Mouse (Mus musculus) neural tube, embryonic 11.5 days (tissue): ENCODE results near the gene Ncapd2. TPM values are rescaled to one million over a fixed set of nuclear protein-coding genes. Genes with fewer than 3 reads are reported as not detected.

Experiments used
- ATAC-seq: fragments of 200-750 bp; cut with Nextera tagmentation; 2 replicates; pipeline ENCODE4 v1.8.0; 2017; ENCODE audit warnings: moderate number of reproducible peaks, mild to moderate bottlenecking, moderate TSS enrichment, moderate library complexity; ENCODE audit not compliant: insufficient read depth, low FRiP score, low TSS enrichment
- DNase-seq: peaks from one replicate; pipeline ENCODE4 v3.0.0-alpha.2; 2015; ENCODE audit warnings: low spot score
- H3K27ac ChIP-seq: fragments of 300-500 bp; sonication (generic); 2 replicates; pipeline ENCODE4 v1.5.1; 2014; ENCODE audit warnings: low read depth, mild to moderate bottlenecking, low read length
- H3K27me3 ChIP-seq: fragments of 300-500 bp; sonication (generic); 2 replicates; pipeline ENCODE4 v1.6.1; 2014; ENCODE audit warnings: mild to moderate bottlenecking, low read length, mixed read lengths; ENCODE audit not compliant: control insufficient read depth, insufficient read depth
- H3K36me3 ChIP-seq: fragments of 300-500 bp; sonication (generic); 2 replicates; pipeline ENCODE4 v1.6.1; 2014; ENCODE audit warnings: mild to moderate bottlenecking, low read length, moderate library complexity, mixed read lengths; ENCODE audit not compliant: control insufficient read depth, insufficient read depth
- H3K4me1 ChIP-seq: fragments of 300-500 bp; sonication (generic); 2 replicates; pipeline ENCODE4 v1.6.1; 2014; ENCODE audit warnings: low read length, mixed read lengths; ENCODE audit not compliant: control insufficient read depth, insufficient read depth
- H3K4me2 ChIP-seq: fragments of 300-500 bp; sonication (generic); 2 replicates; pipeline ENCODE4 v1.6.1; 2014; ENCODE audit warnings: low read depth, mild to moderate bottlenecking, moderate library complexity
- H3K4me3 ChIP-seq: fragments of 300-500 bp; sonication (generic); 2 replicates; pipeline ENCODE4 v1.5.1; 2014; ENCODE audit warnings: low read depth, low read length
- H3K9ac ChIP-seq: fragments of 300-500 bp; sonication (generic); 2 replicates; pipeline ENCODE4 v1.6.1; 2014; ENCODE audit warnings: mild to moderate bottlenecking, low read length
- H3K9me3 ChIP-seq: fragments of 300-500 bp; sonication (generic); 2 replicates; pipeline ENCODE4 v1.6.1; 2016; ENCODE audit warnings: low read length; ENCODE audit not compliant: control insufficient read depth
- WGBS: fragments of 180-500 bp; shearing (Covaris S2); extraction: QIAGEN DNeasy Blood & Tissue Kit; methylation state at CpG from one replicate; pipeline ENCODE4 v1.1.7; 2014; 5-methylcytosine and 5-hydroxymethylcytosine counted together
- polyA plus RNA-seq: library from polyadenylated mRNA; unstranded; fragments of >200 nt; fragmentation: Nextera tagmentation; extraction: Ambion mirVana; gene quantifications from 2 replicates; pipeline ENCODE4 v1.2.1, GENCODE M21; 2014

Ncapd2 gene
- polyA plus RNA-seq, 1 experiment from 2014 or later = 137 TPM

DNA sequence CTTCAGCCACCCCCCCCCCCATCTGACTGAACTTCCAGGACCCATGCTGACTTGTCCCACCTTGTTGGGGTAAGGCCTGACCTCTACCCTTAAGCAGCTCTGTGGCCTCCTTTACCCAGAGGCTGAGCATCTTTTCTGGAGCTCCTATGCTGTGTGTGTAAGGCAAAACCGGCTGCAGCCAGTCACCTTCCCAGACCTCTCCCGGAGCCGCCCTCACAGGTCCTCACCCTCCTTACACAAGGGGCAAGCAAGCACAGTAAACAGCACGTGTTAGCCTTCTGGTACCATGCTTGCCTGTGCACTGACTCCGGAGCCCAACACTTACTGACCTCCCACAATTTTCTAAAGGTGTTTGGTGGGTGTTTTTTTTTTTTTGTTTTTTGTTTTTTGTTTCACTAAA is 16.0 kb downstream of the Ncapd2 start:
- ATAC-seq (no peak), DNase-seq (no peak)
- Histone ChIP-seq H3K27ac (no peak overlapping the region), H3K27me3 (no peaks in the 10 kb centered on the region), H3K4me1 (no peaks in the 10 kb centered on the region), H3K36me3 (peaks cover 66% of the 10 kb centered on the region), H3K9me3 (no peaks in the 10 kb centered on the region), H3K9ac (no peak overlapping the region), H3K4me2 (no peak overlapping the region), H3K4me3 (no peak overlapping the region)
- 94% methylated on average over 5 of the region's 5 CpGs for WGBS

- Histone ChIP-seq H3K4me2 (no peak overlapping the region), H3K27ac (no peak overlapping the region), H3K9me3 (no peaks in the 10 kb centered on the region), H3K4me3 (no peak overlapping the region), H3K4me1 (no peaks in the 10 kb centered on the region), H3K27me3 (no peaks in the 10 kb centered on the region), H3K36me3 (peaks cover 78% of the 10 kb centered on the region), H3K9ac (no peak overlapping the region)
- DNase-seq (no peak), ATAC-seq (no peak)
- WGBS = 96% methylated on average over 7 of the region's 7 CpGs
These were observed 18.2 kb downstream of the Ncapd2 start for GRCm38 (mm10) chr6:125173256-125173655.

DNA sequence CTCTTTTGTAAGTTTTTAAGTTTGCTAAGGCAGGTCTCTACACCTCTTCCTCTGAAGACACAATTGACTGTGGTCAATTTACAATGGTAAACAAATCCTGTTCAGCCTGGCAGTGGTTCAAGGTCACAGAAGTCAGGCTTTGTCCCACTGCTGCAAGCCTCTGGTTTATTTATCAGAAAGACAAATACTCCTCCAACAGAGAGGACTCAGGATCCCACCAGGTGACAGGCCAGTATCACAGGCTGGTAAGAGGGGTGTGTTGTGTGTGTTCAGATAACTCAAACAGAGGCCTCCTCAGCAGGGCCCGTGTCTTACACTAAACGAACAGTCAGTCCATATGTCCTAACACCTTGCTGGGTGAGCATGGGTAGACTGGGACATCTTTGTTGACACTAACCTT is 19.0 kb downstream of the Ncapd2 start:
- 98% methylated on average over 2 of the region's 2 CpGs for WGBS
- Histone ChIP-seq H3K36me3 (peaks cover 75% of the 10 kb centered on the region), H3K9ac (no peak overlapping the region), H3K4me3 (no peak overlapping the region), H3K9me3 (no peaks in the 10 kb centered on the region), H3K27ac (no peak overlapping the region), H3K4me2 (no peak overlapping the region), H3K4me1 (peaks cover under 1% of the 10 kb centered on the region), H3K27me3 (no peaks in the 10 kb centered on the region)
- ATAC-seq (no peak), DNase-seq (no peak)

DNA sequence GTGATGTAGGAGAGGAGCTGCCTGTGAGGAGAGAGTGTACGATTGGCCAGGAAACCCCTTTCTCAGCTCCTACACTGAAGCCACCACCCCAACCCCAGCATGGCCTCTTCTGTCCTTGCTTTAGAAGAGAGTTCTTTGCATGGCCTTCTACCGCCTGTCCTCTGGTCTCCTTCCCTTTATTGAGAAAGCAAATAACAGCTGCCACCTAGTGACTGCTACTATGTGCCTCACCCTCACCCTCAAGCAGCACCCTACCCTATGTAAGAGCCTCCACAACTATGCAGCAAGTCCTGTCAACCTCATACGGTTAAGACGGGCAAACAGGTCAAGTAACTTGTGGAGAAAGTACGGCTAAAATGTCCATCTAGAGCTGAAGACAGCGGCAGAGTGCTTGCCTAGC is 21.3 kb downstream of the Ncapd2 start:
- no peak overlapping the region for H3K9ac ChIP-seq
- WGBS = 88% methylated on average over 6 of the region's 6 CpGs
- peaks cover 15% of the 10 kb centered on the region for H3K4me1 ChIP-seq
- ATAC-seq = no peak
- H3K4me3 ChIP-seq = no peak overlapping the region
- H3K9me3 ChIP-seq = no peaks in the 10 kb centered on the region
- no peak overlapping the region for H3K27ac ChIP-seq
- peaks cover 57% of the 10 kb centered on the region for H3K36me3 ChIP-seq
- no peak overlapping the region for H3K4me2 ChIP-seq
- DNase-seq = no peak
- no peaks in the 10 kb centered on the region for H3K27me3 ChIP-seq

GRCm38 (mm10) chr6:125168086-125168485 is 23.4 kb downstream of the Ncapd2 start:
- Histone ChIP-seq H3K4me2 (no peak overlapping the region), H3K36me3 (peaks cover 42% of the 10 kb centered on the region), H3K9ac (no peak overlapping the region), H3K9me3 (no peaks in the 10 kb centered on the region), H3K4me1 (peaks cover 26% of the 10 kb centered on the region), H3K27me3 (no peaks in the 10 kb centered on the region), H3K4me3 (no peak overlapping the region), H3K27ac (no peak overlapping the region)
- DNase-seq (no peak), ATAC-seq (no peak)
- 93% methylated on average over 14 of the region's 14 CpGs for WGBS

GRCm38 (mm10) chr6:125166861-125167650 is 24.4 kb downstream of the Ncapd2 start:
- ATAC-seq (no peak), DNase-seq (peak; percentile 44)
- Histone ChIP-seq H3K4me3 (peak overlapping the region; percentile 96; the same call in 1 of the 2 replicates), H3K27me3 (no peaks in the 10 kb centered on the region), H3K9ac (peak overlapping the region; percentile 97), H3K36me3 (peaks cover 35% of the 10 kb centered on the region), H3K4me1 (peaks cover 26% of the 10 kb centered on the region), H3K27ac (peak overlapping the region; percentile 58), H3K9me3 (no peaks in the 10 kb centered on the region), H3K4me2 (peak overlapping the region; percentile 85)
- 19% methylated on average over 10 of the region's 10 CpGs for WGBS

DNA sequence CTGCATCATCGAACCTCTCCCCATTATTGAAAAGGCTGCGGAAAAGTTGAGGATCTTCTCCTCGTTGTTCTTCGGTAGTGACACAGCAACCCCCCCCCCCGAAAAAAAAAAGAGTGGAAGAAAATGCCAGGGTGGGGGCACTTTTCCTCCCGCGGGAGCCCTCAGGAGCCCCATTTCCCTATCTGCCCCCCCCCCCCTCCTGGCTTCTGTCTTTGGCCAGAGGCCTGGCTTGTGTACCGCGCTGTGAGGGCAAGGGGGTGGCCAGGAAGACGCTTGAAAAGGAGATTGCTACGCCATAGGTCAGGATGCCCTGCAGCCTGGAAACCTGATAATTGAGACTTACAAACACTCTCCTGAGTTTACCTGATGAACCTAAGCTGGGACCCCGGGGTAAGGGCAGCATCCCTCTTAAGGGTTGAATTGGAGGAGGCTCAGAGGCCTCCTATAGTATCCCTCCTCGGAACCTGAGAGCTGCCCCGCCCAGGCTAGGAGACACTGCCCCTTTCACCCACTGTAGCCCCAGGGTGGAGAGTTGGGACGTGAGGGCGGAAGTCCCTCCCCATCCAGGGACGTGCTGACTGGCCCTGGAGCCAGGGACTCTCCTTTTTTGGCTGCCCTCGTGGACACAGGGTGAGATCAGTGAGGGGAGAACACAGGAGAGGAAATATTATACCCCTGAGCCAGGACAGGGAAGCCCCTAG is 25.3 kb downstream of the Ncapd2 start, which contains the start of gene Gapdh:
Gene Gapdh (minus strand): TSS at position 417 of the 701 bp plus-strand sequence.
- Histone ChIP-seq H3K4me1 (peaks cover 26% of the 10 kb centered on the region), H3K9ac (peak within 1 kb of the TSS; percentile 97), H3K4me3 (peak within 1 kb of the TSS; percentile 96), H3K9me3 (no peaks in the 10 kb centered on the region), H3K27ac (peak within 1 kb of the TSS; percentile 95), H3K27me3 (no peaks in the 10 kb centered on the region), H3K4me2 (peak within 1 kb of the TSS; percentile 85), H3K36me3 (peaks cover 28% of the 10 kb centered on the region)
- DNase-seq (peak; percentile 70), ATAC-seq (peak; percentile 8; the same call in 1 of the 2 replicates)
- WGBS = 0% methylated on average over 18 of the region's 18 CpGs

- Histone ChIP-seq H3K4me3 (peak overlapping the region; percentile 96), H3K4me2 (peak overlapping the region; percentile 85), H3K9me3 (no peaks in the 10 kb centered on the region), H3K27me3 (no peaks in the 10 kb centered on the region), H3K36me3 (peaks cover 24% of the 10 kb centered on the region), H3K9ac (peak overlapping the region; percentile 97), H3K4me1 (peaks cover 26% of the 10 kb centered on the region), H3K27ac (peak overlapping the region; percentile 95)
- 0% methylated on average over 36 of the region's 36 CpGs for WGBS
- peak; percentile 95 for DNase-seq
- peak; percentile 92 for ATAC-seq
These were observed 26.1 kb downstream of the Ncapd2 start for GRCm38 (mm10) chr6:125165328-125165891.
